Mouse (Mus musculus) heart, adult 2 months (tissue): ENCODE data around the gene Ocm. TPM values are rescaled to one million over a fixed set of nuclear protein-coding genes. Genes with fewer than 3 reads are reported as not detected.

Experiments used
- DNase-seq, 2 experiments: peaks; one replicate each; pipeline ENCODE4 v3.0.0; 2021
- H3K27ac ChIP-seq: fragments of 200-600 bp; 2 replicates; pipeline ENCODE4 v1.8.1; 2022
- H3K27me3 ChIP-seq: fragments of 200-500 bp; 2 replicates; pipeline ENCODE4 v1.6.1; 2012; ENCODE audit warnings: mild to moderate bottlenecking, low read length, inconsistent platforms, mixed read lengths; ENCODE audit not compliant: control insufficient read depth, insufficient read depth
- H3K36me3 ChIP-seq: fragments of 200-500 bp; 2 replicates; pipeline ENCODE4 v1.6.1; 2012; ENCODE audit warnings: low read length, inconsistent platforms; ENCODE audit not compliant: control insufficient read depth, insufficient read depth
- H3K4me1 ChIP-seq: fragments of 200-500 bp; 2 replicates; pipeline ENCODE4 v1.6.1; 2011; ENCODE audit warnings: low read length; ENCODE audit not compliant: control insufficient read depth, insufficient read depth
- H3K4me3 ChIP-seq: fragments of 200-600 bp; 2 replicates; pipeline ENCODE4 v1.8.1; 2022
- H3K79me2 ChIP-seq: fragments of 200-500 bp; replicated peaks from 2 replicates; pipeline ENCODE4 v1.6.1; 2012; ENCODE audit warnings: mild to moderate bottlenecking, inconsistent platforms, low read length, moderate library complexity, mixed read lengths; ENCODE audit not compliant: control insufficient read depth, insufficient read depth
- H3K9ac ChIP-seq: fragments of 200-500 bp; 2 replicates; pipeline ENCODE4 v1.6.1; 2012; ENCODE audit warnings: low read depth, mild to moderate bottlenecking, control low read depth, inconsistent platforms, low read length, mixed read lengths
- CTCF ChIP-seq: fragments of 200-600 bp; IDR thresholded peaks from 2 replicates; pipeline ENCODE4 v1.8.1; 2022; ENCODE audit warnings: antibody characterized with exemption, mild to moderate bottlenecking, moderate library complexity
- EP300 ChIP-seq: fragments of 200-500 bp; IDR thresholded peaks from 2 replicates; pipeline ENCODE4 v1.6.1; 2011; ENCODE audit warnings: low read depth, low read length, control low read depth; ENCODE audit not compliant: insufficient read depth
- POLR2A ChIP-seq: fragments of 200-500 bp; IDR thresholded peaks from 2 replicates; pipeline ENCODE4 v1.6.1; 2011; ENCODE audit warnings: mild to moderate bottlenecking, low read depth, low read length, control low read depth; ENCODE audit not compliant: insufficient read depth
- WGBS: fragments of 180-500 bp; shearing (Covaris S2); methylation state at CpG from one replicate; pipeline ENCODE4 v1.1.7; 2018; 5-methylcytosine and 5-hydroxymethylcytosine counted together
- intact Hi-C: fragments of 180-260 bp; cut with DNase I; formaldehyde crosslinking; loops from one replicate; pipeline ENCODE4 v1.15.1; 2025
- long read RNA-seq: library from polyadenylated mRNA; stranded (forward); transcript quantifications from one replicate; pipeline ENCODE4 v2.0.0, GENCODE M21; 2021
- polyA plus RNA-seq: library from polyadenylated mRNA; depleted of rRNA; stranded (reverse); fragments of >200 nt; gene quantifications from 2 replicates; pipeline ENCODE4 v1.2.3, GENCODE M21; 2012; rRNA removed
- total RNA-seq, 2 experiments: library from RNA; stranded (reverse); gene quantifications; 2 replicates each; pipeline ENCODE4 v1.2.3; 2021

The Ocm gene
- total RNA-seq: not detected
- polyA plus RNA-seq: not detected in 2 replicates
- long read RNA-seq: 0 reads

DNA sequence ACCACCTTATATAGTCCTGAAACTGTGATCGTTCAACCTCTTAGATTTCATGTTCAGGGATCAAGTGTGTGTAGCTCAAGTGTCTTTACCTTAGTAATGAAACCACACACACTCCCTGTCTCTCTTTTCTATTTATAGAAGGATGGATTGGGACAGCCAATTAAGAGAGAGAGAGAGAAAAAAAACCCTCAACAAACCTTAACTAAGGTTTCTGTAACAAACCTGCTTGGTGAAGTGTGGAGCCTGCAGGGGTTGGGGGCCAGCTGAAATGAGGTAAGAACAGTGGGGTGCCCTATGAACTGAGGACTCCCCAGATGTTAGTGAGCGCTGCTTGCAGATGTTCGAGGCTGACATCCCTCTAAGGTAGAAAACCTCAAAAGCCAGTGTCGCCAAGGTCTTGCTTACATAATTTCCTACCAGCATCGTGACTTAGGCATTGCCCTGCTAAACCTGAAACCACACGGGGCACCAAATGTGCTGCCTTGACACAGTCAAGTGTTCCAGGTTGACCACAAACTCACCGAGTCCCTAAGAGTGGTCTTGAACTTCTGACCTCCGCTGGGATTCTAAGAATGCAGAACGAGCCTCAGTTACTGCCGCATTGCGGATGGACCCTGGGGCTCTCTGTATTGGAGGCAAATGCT lies at the start of gene Ocm:
Gene Ocm, minus strand, starts transcription at position 51 of the 644 bp plus-strand sequence.
- intact Hi-C loops: no loop called here
- Histone ChIP-seq H3K36me3 (no peaks in the 10 kb centered on the region), H3K27ac (no peak within 1 kb of the TSS), H3K79me2 (no peaks in the 10 kb centered on the region), H3K4me1 (no peaks in the 10 kb centered on the region), H3K27me3 (no peaks in the 10 kb centered on the region), H3K4me3 (no peak within 1 kb of the TSS), H3K9ac (no peak within 1 kb of the TSS)
- no peak for DNase-seq
- TF ChIP-seq POLR2A (no peak), CTCF (no peak), EP300 (no peak)
- 55% methylated on average over 11 of the region's 11 CpGs for WGBS

DNA sequence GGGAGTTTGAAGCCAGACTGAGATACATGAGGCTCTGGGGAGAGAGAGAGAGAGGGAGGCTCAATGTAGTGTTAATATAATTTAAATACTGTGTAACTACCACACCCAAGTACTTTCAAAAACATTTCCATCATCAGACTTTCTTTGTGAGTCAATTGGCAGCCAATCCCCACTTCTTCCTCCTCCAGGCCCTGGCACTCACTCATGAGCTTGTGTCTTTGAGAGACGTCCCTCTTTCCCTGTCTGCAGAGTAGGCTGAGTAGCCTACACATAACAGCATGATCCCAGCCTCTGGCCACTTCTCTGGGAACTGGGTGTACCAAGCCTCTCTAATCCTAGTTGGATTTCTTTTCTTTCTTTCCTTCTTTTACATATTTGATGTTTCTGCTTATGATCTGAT lies 44.8 kb upstream of the Ocm start:
- WGBS: 15% methylated on average over 1 of the region's 1 CpGs
- H3K4me1 ChIP-seq: no peaks in the 10 kb centered on the region
- H3K4me3 ChIP-seq: no peak overlapping the region
- no peaks in the 10 kb centered on the region for H3K79me2 ChIP-seq
- H3K27me3 ChIP-seq: no peaks in the 10 kb centered on the region
- no peak overlapping the region for H3K27ac ChIP-seq
- no peak for DNase-seq
- no peaks in the 10 kb centered on the region for H3K36me3 ChIP-seq
- TF ChIP-seq CTCF: no peak
- TF ChIP-seq EP300: no peak
- no peak for TF ChIP-seq POLR2A
- H3K9ac ChIP-seq: no peak overlapping the region
- intact Hi-C loops: no loop called here

DNA sequence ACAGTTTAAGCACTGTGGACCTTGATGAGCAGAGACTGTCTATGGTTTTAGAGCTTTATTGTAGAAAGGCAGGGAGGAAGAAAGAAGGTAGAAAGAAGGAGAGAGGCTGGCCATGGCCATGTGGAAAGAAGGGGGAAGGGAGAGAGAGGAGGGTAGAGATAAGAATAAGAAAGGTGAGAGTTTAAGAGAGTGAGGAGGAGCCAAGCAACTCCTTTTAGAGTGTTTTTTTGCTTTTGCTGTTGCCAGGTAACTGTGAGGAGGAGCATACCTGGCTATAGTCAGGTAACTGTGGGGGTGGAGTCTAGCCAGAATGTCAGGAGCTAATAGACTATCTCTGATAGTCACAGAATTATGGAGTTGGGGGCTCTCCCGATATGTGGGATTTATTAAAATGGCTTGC lies 43.6 kb upstream of the Ocm start:
- Histone ChIP-seq H3K4me1 (no peaks in the 10 kb centered on the region), H3K36me3 (no peaks in the 10 kb centered on the region), H3K4me3 (no peak overlapping the region), H3K9ac (no peak overlapping the region), H3K79me2 (no peaks in the 10 kb centered on the region), H3K27ac (no peak overlapping the region), H3K27me3 (no peaks in the 10 kb centered on the region)
- TF ChIP-seq EP300 (no peak), POLR2A (no peak)
- intact Hi-C loops: no loop called here
- 92% methylated on average over 1 of the region's 1 CpGs for WGBS
- no peak for DNase-seq

DNA sequence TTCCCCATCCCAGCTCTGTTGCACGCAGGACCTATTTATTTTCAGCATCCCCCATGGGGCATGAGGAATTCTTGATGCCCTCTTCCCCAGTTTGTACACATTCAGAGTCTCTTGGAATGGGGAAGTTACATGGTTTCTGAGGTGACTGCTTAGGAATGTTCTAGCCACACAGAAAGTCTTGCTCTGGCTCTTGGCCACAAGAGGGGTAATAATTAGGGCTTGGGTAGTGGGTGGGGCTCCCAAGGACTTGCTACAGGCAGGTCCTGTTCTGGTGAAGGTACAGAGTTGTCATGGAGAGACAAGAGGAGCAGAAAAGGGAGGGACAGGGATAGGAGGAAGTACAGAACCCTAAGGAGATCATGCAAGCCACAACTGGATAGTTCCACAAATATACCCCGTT lies 39.6 kb upstream of the Ocm start:
- Histone ChIP-seq H3K36me3 (no peaks in the 10 kb centered on the region), H3K4me1 (no peaks in the 10 kb centered on the region), H3K4me3 (no peak overlapping the region), H3K9ac (no peak overlapping the region), H3K27ac (no peak overlapping the region), H3K79me2 (no peaks in the 10 kb centered on the region), H3K27me3 (no peaks in the 10 kb centered on the region)
- intact Hi-C loops: no loop called here
- TF ChIP-seq EP300 (no peak), CTCF (no peak), POLR2A (no peak)
- 71% methylated on average over 2 of the region's 2 CpGs for WGBS
- no peak for DNase-seq

DNA sequence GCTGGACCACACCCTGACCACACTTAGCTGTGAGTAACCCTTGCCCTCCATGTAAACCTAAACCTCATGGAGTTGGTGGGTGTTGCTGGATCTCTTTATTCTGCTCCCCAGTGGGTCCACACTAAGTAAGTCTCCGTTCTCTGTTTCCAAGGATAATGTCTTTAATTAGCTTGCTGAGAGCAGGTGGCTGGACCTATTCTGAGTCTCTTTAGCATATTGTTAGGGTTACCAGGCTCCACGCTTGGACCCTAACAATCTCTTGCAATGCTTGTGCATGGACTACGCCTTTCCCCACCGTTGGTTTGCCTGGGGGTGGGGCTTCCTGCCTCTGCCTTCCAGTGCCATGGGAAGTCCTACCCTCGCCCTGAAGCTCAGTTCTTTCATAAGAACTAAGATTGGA lies 37.6 kb upstream of the Ocm start:
- WGBS: 61% methylated on average over 5 of the region's 5 CpGs
- DNase-seq: no peak
- Histone ChIP-seq H3K9ac (no peak overlapping the region), H3K36me3 (no peaks in the 10 kb centered on the region), H3K27ac (no peak overlapping the region), H3K79me2 (no peaks in the 10 kb centered on the region), H3K4me1 (no peaks in the 10 kb centered on the region), H3K4me3 (no peak overlapping the region), H3K27me3 (no peaks in the 10 kb centered on the region)
- no peak for TF ChIP-seq EP300
- TF ChIP-seq POLR2A: no peak
- TF ChIP-seq CTCF: no peak
- intact Hi-C loops: no loop called here

DNA sequence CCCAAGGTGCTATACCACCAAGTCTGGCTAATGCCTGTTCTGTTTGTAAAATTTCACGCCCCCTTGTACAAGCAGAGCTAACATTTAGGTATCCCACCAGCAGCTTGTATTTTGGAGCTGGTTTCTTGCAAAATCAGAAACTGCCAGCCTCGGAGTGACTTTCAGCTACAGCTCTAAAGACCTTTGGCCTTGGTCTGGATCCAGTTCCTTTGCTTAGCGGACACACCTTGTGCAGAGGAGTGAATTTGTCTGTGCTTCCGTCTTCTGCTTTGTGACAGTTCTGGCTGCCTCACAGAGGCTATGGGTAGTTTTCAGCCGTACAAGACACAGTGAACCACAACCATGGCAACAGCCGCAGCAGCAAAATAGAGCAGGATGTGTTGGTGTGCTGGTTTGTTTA lies 27.9 kb upstream of the Ocm start:
- intact Hi-C loops: no loop called here
- TF ChIP-seq CTCF (no peak), POLR2A (no peak), EP300 (no peak)
- Histone ChIP-seq H3K27ac (no peak overlapping the region), H3K79me2 (no peaks in the 10 kb centered on the region), H3K4me3 (no peak overlapping the region), H3K4me1 (no peaks in the 10 kb centered on the region), H3K36me3 (no peaks in the 10 kb centered on the region), H3K27me3 (no peaks in the 10 kb centered on the region), H3K9ac (no peak overlapping the region)
- DNase-seq: no peak
- WGBS: 84% methylated on average over 6 of the region's 6 CpGs
